Mouse (Mus musculus) mouse embryonic stem cell (cell line): ENCODE results near the gene Spata31d1a.

Experiments
- in situ Hi-C, 2 experiments: fragments of 300-500 bp; cut with MboI; formaldehyde crosslinking; loops; 1 replicate in 1 of 2; 3 replicates in 1 of 2; pipeline ENCODE4 v1.14.3; 2019 to 2020; ENCODE audit warnings: low sequenced_read_pairs in 2 of 2, low pct_unique_long_range_greater_than_20kb in 1 of 2, mixed read lengths in 1 of 2; ENCODE audit not compliant: unreplicated experiment in 1 of 2

Gene Spata31d1a

GRCm38 (mm10) chr13:59674761-59675150 lies 35.4 kb downstream of the Spata31d1a start:
- in situ Hi-C loops = no loop called here

DNA sequence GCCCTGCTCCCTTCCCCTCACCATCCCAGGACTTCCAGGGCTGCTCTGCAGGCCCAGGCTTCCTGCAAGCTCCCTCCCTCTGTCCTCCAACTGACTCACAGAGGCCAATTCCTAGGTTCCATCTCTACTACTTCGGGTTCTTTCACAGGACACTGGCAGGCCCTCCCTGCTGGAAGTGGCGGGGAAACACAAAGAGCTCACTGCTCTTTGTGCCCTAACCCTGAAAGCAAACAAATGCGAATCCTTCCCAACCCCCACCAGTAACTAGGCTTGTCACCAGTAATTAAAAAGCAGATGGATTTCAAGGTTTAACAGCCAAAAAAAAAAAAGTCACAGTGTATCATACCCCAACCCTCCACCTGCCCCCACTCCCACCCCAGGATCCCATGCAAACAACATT lies 35.9 kb downstream of the Spata31d1a start:
- in situ Hi-C loops = no loop called here

- in situ Hi-C loops = no loop called here
These were observed 36.5 kb downstream of the Spata31d1a start for GRCm38 (mm10) chr13:59673597-59673996.

- in situ Hi-C loops = no loop called here
These were observed 37.9 kb downstream of the Spata31d1a start for GRCm38 (mm10) chr13:59672248-59672647.

DNA sequence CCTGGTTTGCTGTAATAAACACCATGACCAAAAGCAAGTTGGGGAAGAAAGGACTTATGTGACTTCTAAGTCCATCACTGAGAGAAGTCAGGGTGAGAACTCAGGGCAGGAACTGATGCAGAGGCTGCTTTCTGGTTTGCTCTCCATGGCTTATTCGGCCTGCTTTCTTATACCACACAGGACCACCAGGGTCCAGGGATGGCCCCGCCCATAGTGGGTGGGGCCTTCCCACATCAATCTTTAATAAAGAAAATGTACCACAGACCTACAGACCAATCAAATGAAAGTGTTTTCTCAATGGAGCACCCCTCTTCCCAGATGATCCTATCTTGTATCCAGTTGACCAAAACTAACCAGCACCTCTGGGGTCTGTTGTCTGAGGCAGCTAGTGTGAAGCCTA lies 38.6 kb downstream of the Spata31d1a start:
- in situ Hi-C loops = no loop called here

DNA sequence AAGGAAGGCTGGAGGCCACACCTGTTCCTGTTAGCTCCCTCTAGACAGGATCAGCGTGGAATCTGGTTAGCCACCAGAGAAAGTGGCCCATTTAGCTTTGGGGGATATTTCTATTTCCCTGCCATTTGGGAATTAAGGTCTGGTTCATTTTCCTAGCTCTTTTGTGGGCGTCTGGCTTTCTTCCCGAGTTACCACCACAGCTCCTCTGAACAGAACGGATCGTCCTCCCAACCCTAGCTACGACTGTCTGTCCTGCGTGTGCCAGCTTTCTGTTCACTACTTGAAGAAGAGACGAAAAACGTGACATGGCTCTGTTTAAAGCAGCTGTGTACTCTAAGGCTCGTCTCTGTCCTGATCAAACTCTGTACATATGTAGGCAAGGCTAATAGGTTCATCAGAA lies 40.2 kb downstream of the Spata31d1a start:
- in situ Hi-C loops = no loop called here

DNA sequence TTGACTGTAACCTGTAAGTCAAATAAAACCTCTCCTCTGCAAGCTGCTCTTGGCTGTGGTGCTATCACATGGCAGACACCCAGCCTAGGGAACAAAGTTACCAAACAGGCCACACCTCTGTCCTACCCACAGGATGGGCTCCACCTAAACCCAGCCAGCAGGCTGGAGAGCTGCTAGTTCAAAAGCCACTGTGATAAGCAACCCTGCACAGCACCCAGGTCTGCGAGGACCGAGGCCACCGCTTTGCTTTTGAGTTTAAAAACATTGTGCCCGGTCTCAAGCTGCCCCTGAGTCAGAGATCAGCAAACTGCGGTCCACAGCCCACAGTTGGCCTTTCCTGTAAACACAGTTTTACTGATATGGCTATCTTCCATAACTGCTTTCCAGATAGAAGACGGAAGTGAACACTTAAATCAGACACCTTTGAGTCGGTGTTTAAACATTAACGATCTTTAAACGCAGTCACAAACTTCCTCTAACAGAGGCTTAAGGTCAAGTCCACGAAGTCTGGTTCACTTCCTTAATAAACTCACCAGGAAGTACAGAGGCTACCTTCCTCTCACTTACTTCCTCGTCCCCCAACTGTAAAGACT lies 41.5 kb downstream of the Spata31d1a start:
- in situ Hi-C loops = no loop called here

- in situ Hi-C loops = no loop called here
These were observed 42.4 kb downstream of the Spata31d1a start for GRCm38 (mm10) chr13:59667763-59668162.

- in situ Hi-C loops = no loop called here
These were observed 46.0 kb downstream of the Spata31d1a start for GRCm38 (mm10) chr13:59663939-59664712.

GRCm38 (mm10) chr13:59661966-59662365 lies 48.2 kb downstream of the Spata31d1a start:
- in situ Hi-C loops = no loop called here

- in situ Hi-C loops = no loop called here
These were observed 48.7 kb downstream of the Spata31d1a start for GRCm38 (mm10) chr13:59661387-59661786.

- in situ Hi-C loops = no loop called here
These were observed 49.8 kb downstream of the Spata31d1a start for GRCm38 (mm10) chr13:59660371-59660770.

GRCm38 (mm10) chr13:59657781-59658180 lies 52.3 kb downstream of the Spata31d1a start:
- in situ Hi-C loops = no loop called here

GRCm38 (mm10) chr13:59656975-59657388 lies 53.1 kb downstream of the Spata31d1a start:
- in situ Hi-C loops = no loop called here

- in situ Hi-C loops = no loop called here
These were observed 53.8 kb downstream of the Spata31d1a start for GRCm38 (mm10) chr13:59656316-59656832.

- in situ Hi-C loops = no loop called here
These were observed 54.3 kb downstream of the Spata31d1a start for GRCm38 (mm10) chr13:59655718-59656315.

DNA sequence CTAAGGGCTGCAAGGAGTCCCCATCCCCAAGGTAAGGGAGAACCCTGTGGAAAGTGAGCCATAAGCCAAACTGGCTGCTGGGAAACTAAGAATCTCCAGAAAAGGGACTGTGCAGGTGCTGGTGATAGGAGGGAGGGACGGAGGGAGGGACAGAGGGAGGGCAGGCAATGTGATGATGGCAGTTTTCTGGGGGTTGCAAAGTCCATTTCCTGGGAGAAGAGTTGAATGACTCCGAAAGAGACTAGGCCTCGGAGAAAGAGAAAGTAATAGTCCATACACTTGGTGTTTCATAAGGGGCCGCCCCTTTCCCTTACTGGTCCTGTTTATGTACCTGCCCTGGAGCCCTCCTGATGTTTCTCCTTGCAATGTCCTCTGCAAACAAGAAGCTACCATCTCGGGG lies 55.7 kb downstream of the Spata31d1a start:
- in situ Hi-C loops = no loop called here

DNA sequence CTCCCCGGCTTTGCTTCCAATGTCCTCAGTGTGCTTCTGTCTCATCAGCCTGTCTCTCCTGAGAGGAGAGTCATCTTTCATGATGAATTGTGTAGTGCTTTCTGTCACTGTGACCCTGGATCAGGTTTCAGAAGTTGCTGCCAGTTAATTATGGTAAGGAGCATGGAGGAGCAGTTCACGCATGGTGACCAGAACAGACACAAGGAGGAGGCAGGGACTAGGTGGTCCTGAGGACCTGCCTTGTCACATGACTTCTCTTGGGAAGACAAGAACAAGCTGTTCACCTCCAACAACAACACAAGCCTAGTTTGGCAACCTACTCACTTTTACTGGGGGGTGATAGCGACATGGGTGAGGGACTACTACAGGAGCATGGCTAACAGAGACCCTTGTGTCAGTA lies 57.0 kb downstream of the Spata31d1a start:
- in situ Hi-C loops = no loop called here

GRCm38 (mm10) chr13:59652651-59653050 lies 57.5 kb downstream of the Spata31d1a start:
- in situ Hi-C loops = no loop called here
